Mouse (Mus musculus) cortical plate, adult 2 months (tissue): Measurements from ENCODE around the gene Pax4. TPM values are rescaled to one million over a fixed set of nuclear protein-coding genes. Genes with fewer than 3 reads are reported as not detected.

Experiments
- H3K27ac ChIP-seq: fragments of 200-500 bp; 2 replicates; pipeline ENCODE4 v1.5.1; 2012; ENCODE audit warnings: low read length, control low read depth, inconsistent platforms; ENCODE audit not compliant: insufficient read depth
- H3K4me1 ChIP-seq: fragments of 200-500 bp; 2 replicates; pipeline ENCODE4 v1.6.1; 2011; ENCODE audit warnings: low read length; ENCODE audit not compliant: control insufficient read depth, insufficient read depth
- H3K4me3 ChIP-seq: fragments of 200-500 bp; 2 replicates; pipeline ENCODE4 v1.5.1; 2011; ENCODE audit warnings: mild to moderate bottlenecking, low read length, control low read depth; ENCODE audit not compliant: insufficient read depth
- CTCF ChIP-seq: fragments of 200-500 bp; IDR thresholded peaks from 2 replicates; pipeline ENCODE4 v1.5.1; 2011; ENCODE audit warnings: mild to moderate bottlenecking, control low read depth, low read length; ENCODE audit not compliant: insufficient read depth; ENCODE audit errors: extremely low read depth
- POLR2A ChIP-seq: fragments of 200-500 bp; IDR thresholded peaks from 2 replicates; pipeline ENCODE4 v1.6.1; 2011; ENCODE audit warnings: mild to moderate bottlenecking, low read length, control low read depth; ENCODE audit not compliant: insufficient read depth; ENCODE audit errors: extremely low read depth
- polyA plus RNA-seq: library from polyadenylated mRNA; depleted of rRNA; stranded (reverse); fragments of >200 nt; gene quantifications from 2 replicates; pipeline ENCODE4 v1.2.3, GENCODE M21; 2012

The Pax4 gene
- polyA plus RNA-seq, 1 experiment: 0.10 TPM

- H3K4me1 ChIP-seq: peaks cover 13% of the 10 kb centered on the region
- peak overlapping the region; percentile 98 for H3K4me3 ChIP-seq
- TF ChIP-seq CTCF (no peak), POLR2A (no peak)
- H3K27ac ChIP-seq: peak overlapping the region; percentile 89
Observed at GRCm38 (mm10) chr6:28423767-28424695, 25.1 kb downstream of the Pax4 start.

GRCm38 (mm10) chr6:28423313-28423712, 25.8 kb downstream of the Pax4 start, which contains the start of gene Arf5:
Arf5 (plus strand) TSS chr6:28423560.
- TF ChIP-seq POLR2A: peak; percentile 19; the same call in 1 of the 2 replicates
- TF ChIP-seq CTCF: no peak
- H3K27ac ChIP-seq: peak within 1 kb of the TSS; percentile 89
- H3K4me1 ChIP-seq: peaks cover 13% of the 10 kb centered on the region
- peak within 1 kb of the TSS; percentile 98 for H3K4me3 ChIP-seq

- peak overlapping the region; percentile 54; the same call in 1 of the 2 replicates for H3K27ac ChIP-seq
- TF ChIP-seq CTCF (no peak), POLR2A (no peak)
Observed at GRCm38 (mm10) chr6:28422651-28423290, 26.4 kb downstream of the Pax4 start.

GRCm38 (mm10) chr6:28421469-28422000, 27.6 kb downstream of the Pax4 start:
- H3K4me1 ChIP-seq: peaks cover 13% of the 10 kb centered on the region
- peak overlapping the region; percentile 16; the same call in 1 of the 2 replicates for H3K27ac ChIP-seq
- peak overlapping the region; percentile 71 for H3K4me3 ChIP-seq
- TF ChIP-seq CTCF (peak; percentile 57), POLR2A (peak; percentile 69)

More at GRCm38 (mm10) chr6:28422651-28423290, 26.4 kb downstream of the Pax4 start:
- Histone ChIP-seq H3K4me1 (peaks cover 13% of the 10 kb centered on the region), H3K4me3 (peak overlapping the region; percentile 98)

GRCm38 (mm10) chr6:28420865-28421264, 28.3 kb downstream of the Pax4 start:
- H3K4me1 ChIP-seq: peaks cover 13% of the 10 kb centered on the region
- no peak overlapping the region for H3K27ac ChIP-seq
- peak overlapping the region; percentile 71 for H3K4me3 ChIP-seq
- TF ChIP-seq CTCF (no peak), POLR2A (no peak)

- no peak overlapping the region for H3K27ac ChIP-seq
- TF ChIP-seq POLR2A (no peak), CTCF (no peak)
- peaks cover 13% of the 10 kb centered on the region for H3K4me1 ChIP-seq
- H3K4me3 ChIP-seq: peak overlapping the region; percentile 71
Observed at GRCm38 (mm10) chr6:28420361-28420760, 28.8 kb downstream of the Pax4 start.

GRCm38 (mm10) chr6:28419673-28420072, 29.5 kb downstream of the Pax4 start:
- TF ChIP-seq POLR2A (no peak), CTCF (no peak)
- Histone ChIP-seq H3K4me1 (peaks cover 11% of the 10 kb centered on the region), H3K4me3 (no peak overlapping the region)

GRCm38 (mm10) chr6:28418449-28418848, 30.7 kb downstream of the Pax4 start:
- H3K27ac ChIP-seq: 0 out of 2 replicates have a peak overlapping the region, but pooled peaks have one; percentile 70
- peaks cover 10% of the 10 kb centered on the region for H3K4me1 ChIP-seq
- 0 out of 2 replicates have a peak overlapping the region, but pooled peaks have one; percentile 6 for H3K4me3 ChIP-seq
- TF ChIP-seq CTCF: no peak
- TF ChIP-seq POLR2A: no peak

More at GRCm38 (mm10) chr6:28419673-28420072, 29.5 kb downstream of the Pax4 start:
- no peak overlapping the region for H3K27ac ChIP-seq

GRCm38 (mm10) chr6:28416981-28417380, 32.2 kb downstream of the Pax4 start:
- Histone ChIP-seq H3K27ac (no peak overlapping the region), H3K4me3 (no peak overlapping the region), H3K4me1 (peaks cover 10% of the 10 kb centered on the region)
- TF ChIP-seq POLR2A (no peak), CTCF (no peak)

GRCm38 (mm10) chr6:28411236-28411635, 37.9 kb downstream of the Pax4 start:
- Histone ChIP-seq H3K4me3 (no peak overlapping the region), H3K27ac (no peak overlapping the region), H3K4me1 (no peaks in the 10 kb centered on the region)
- TF ChIP-seq POLR2A (no peak), CTCF (no peak)
